Mouse (Mus musculus): Measurements from ENCODE around the gene Gm10718. TPM values are rescaled to one million over a fixed set of nuclear protein-coding genes. Genes with fewer than 3 reads are reported as not detected.
A peak's percentile ranks its signal among the peaks of the same experiment; 100 is the strongest.
"Not testable (repeated sequence)": the region's sequence is repeated elsewhere in the genome, so short reads cannot be mapped to it uniquely, and the experiment has no call there.

Gene Gm10718
- polyA plus RNA-seq (2015; fragmentation: Nextera tagmentation; extraction: Ambion mirVana) = 0.31 TPM in 1 of 2 replicates, not detected in the other

DNA sequence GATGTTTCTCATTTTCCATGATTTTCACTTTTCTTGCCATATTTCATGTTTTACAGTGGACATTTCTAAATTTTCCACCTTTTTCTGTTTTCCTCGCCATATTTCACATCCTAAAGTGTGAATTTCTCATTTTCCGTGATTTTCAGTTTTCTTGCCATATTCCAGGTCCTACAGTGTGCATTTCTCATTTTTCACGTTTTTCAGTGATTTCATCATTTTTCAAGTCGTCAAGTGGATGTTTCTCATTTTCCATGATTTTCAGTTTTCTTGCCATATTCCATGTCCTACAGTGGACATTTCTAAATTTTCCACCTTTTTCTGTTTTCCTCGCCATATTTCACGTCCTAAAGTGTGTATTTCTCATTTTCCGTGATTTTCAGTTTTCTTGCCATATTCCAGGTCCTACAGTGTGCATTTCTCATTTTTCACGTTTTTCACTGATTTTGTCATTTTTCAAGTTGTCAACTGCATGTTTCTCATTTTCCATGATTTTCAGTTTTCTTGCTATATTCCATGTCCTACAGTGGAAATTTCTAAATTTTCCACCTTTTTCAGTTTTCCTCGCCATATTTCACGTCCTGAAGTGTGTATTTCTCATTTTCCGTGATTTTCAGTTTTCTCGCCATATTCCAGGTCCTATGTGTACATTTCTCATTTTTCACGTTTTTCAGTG is at the start of gene Gm10718:
Gene Gm10718 (plus strand): TSS at position 236 of the 673 bp plus-strand sequence.
- 67% methylated on average over 9 of the region's 13 CpGs for WGBS (ENCODE audit: insufficient replicate concordance)
- not testable (repeated sequence) for H3K9me3 ChIP-seq (ENCODE audit: low read length); H3K27me3 ChIP-seq (ENCODE audit: insufficient read depth, low read length); H3K4me1 ChIP-seq (ENCODE audit: insufficient read depth); H3K4me3 ChIP-seq (ENCODE audit: low read depth, low read length); H3K36me3 ChIP-seq (replicated peaks; ENCODE audit: insufficient read depth, low read length); H3K27ac ChIP-seq (ENCODE audit: low read depth); H3K9ac ChIP-seq (replicated peaks); DNase-seq; ATAC-seq; H3K4me2 ChIP-seq (ENCODE audit: low read depth, low read length)

DNA sequence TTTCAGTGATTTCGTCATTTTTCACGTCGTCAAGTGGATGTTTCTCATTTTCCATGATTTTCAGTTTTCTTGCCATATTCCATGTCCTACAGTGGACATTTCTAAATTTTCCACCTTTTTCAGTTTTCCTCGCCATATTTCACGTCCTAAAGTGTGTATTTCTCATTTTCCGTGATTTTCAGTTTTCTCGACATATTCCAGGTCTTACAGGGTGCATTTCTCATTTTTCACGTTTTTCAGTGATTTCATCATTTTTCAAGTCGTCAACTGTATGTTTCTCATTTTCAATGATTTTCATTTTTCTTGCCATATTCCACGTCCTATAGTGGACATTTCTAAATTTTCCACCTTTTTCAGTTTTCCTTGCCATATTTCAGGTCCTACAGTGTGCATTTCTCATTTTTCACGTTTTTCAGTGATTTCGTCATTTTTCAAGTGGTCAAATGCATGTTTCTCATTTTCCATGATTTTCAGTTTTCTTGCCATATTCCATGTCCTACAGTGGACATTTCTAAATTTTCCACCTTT is 22.8 kb upstream of the Gm10718 start, which contains the start of gene Gm10722:
Gene Gm10722 (plus strand): TSS at position 478 of the 528 bp plus-strand sequence.
- 62% methylated on average over 12 of the region's 12 CpGs for WGBS (ENCODE audit: insufficient replicate concordance)
- not testable (repeated sequence) for ATAC-seq

DNA sequence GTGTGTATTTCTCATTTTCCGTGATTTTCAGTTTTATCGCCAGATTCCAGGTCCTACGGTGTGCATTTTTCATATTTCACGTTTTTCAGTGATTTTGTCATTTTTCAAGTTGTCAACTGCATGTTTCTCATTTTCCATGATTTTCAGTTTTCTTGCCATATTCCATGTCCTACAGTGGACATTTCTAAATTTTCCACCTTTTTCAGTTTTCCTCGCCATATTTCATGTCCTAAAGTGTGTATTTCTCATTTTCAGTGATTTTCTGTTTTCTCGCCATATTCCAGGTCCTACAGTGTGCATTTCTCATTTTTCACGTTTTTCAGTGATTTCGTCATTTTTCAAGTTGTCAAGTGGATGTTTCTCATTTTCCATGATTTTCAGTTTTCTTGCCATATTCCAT is 22.3 kb upstream of the Gm10718 start:
- not testable (repeated sequence) for DNase-seq; H3K27me3 ChIP-seq (ENCODE audit: insufficient read depth, low read length); H3K36me3 ChIP-seq (replicated peaks; ENCODE audit: insufficient read depth, low read length); H3K9me3 ChIP-seq (ENCODE audit: low read length); H3K27ac ChIP-seq (ENCODE audit: low read depth); H3K4me3 ChIP-seq (ENCODE audit: low read depth, low read length); ATAC-seq; H3K4me2 ChIP-seq (ENCODE audit: low read depth, low read length); H3K9ac ChIP-seq (replicated peaks); H3K4me1 ChIP-seq (ENCODE audit: insufficient read depth)
- 59% methylated on average over 8 of the region's 8 CpGs for WGBS (ENCODE audit: insufficient replicate concordance)

More for the DNA sequence above, 22.8 kb upstream of the Gm10718 start, which contains the start of gene Gm10722:
- peak; percentile 12 for DNase-seq
- H3K4me3 ChIP-seq (ENCODE audit: low read depth, low read length); H3K4me2 ChIP-seq (ENCODE audit: low read depth, low read length); H3K9ac ChIP-seq (replicated peaks); H3K4me1 ChIP-seq (ENCODE audit: insufficient read depth); H3K27me3 ChIP-seq (ENCODE audit: insufficient read depth, low read length); H3K9me3 ChIP-seq (ENCODE audit: low read length); H3K36me3 ChIP-seq (replicated peaks; ENCODE audit: insufficient read depth, low read length); H3K27ac ChIP-seq (ENCODE audit: low read depth): not testable (repeated sequence)

DNA sequence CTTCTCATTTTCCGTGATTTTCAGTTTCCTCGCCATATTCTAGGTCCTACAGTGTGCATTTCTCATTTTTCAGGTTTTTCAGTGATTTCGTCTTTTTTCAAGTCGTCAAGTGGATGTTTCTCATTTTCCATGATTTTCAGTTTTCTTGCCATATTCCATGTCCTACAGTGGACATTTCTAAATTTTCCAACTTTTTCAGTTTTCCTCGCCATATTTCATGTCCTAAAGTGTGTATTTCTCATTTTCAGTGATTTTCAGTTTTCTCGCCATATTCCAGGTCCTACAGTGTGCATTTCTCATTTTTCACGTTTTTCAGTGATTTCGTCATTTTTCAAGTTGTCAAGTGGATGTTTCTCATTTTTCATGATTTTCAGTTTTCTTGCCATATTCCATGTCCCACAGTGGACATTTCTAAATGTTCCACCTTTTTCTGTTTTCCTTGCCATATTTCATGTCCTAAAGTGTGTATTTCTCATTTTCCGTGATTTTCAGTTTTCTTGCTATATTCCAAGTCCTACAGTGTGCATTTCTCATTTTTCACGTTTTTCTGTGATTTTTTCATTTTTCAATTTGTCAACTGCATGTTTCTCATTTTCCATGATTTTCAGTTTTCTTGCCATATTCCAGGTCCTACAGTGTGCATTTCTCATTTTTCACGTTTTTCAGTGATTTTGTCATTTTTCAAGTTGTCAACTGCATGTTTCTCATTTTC is 21.2 kb upstream of the Gm10718 start:
- ATAC-seq (peak; percentile 72), DNase-seq (peak; percentile 13)
- H3K4me2 ChIP-seq (ENCODE audit: low read depth, low read length); H3K4me3 ChIP-seq (ENCODE audit: low read depth, low read length); H3K27ac ChIP-seq (ENCODE audit: low read depth); H3K9me3 ChIP-seq (ENCODE audit: low read length); H3K4me1 ChIP-seq (ENCODE audit: insufficient read depth); H3K36me3 ChIP-seq (replicated peaks; ENCODE audit: insufficient read depth, low read length); H3K9ac ChIP-seq (replicated peaks); H3K27me3 ChIP-seq (ENCODE audit: insufficient read depth, low read length): not testable (repeated sequence)
- TF ChIP-seq EP300 (IDR thresholded peaks at IDR 0.05; ENCODE audit: low read depth) (0 out of 2 replicates have a peak, but pooled peaks have one; percentile 8), CTCF (IDR thresholded peaks at IDR 0.05; ENCODE audit: low read depth) (peak; percentile 12; the same call in 1 of the 2 replicates)
- 48% methylated on average over 8 of the region's 11 CpGs for WGBS (ENCODE audit: insufficient replicate concordance)

DNA sequence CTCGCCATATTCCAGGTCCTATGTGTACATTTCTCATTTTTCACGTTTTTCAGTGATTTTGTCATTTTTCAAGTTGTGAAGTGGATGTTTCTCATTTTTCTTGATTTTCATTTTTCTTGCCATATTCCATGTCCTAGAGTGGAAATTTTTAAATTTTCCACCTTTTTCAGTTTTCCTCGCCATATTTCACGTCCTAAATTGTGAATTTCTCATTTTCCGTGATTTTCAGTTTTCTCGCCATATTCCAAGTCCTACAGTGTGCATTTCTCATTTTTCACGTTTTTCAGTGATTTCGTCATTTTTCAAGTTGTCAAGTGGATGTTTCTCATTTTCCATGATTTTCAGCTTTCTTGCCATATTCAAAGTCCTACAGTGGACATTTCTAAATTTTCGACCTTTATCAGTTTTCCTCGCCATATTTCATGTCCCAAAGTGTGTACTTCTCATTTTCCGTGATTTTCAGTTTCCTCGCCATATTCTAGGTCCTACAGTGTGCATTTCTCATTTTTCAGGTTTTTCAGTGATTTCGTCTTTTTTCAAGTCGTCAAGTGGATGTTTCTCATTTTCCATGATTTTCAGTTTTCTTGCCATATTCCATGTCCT is 20.5 kb upstream of the Gm10718 start, which contains the start of gene Gm11168:
Gene Gm11168 (plus strand): TSS at position 553 of the 603 bp plus-strand sequence.
- 65% methylated on average over 6 of the region's 14 CpGs for WGBS (ENCODE audit: insufficient replicate concordance)

DNA sequence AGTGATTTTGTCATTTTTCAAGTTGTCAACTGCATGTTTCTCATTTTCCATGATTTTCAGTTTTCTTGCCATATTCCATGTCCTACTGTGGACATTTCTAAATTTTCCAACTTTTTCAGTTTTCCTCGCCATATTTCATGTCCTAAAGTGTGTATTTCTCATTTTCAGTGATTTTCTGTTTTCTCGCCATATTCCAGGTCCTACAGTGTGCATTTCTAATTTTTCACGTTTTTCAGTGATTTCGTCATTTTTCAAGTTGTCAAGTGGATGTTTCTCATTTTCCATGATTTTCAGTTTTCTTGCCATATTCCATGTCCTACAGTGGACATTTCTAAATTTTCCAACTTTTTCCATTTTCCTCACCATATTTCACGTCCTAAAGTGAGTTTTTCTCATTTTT is 17.2 kb upstream of the Gm10718 start:
- ATAC-seq = not testable (repeated sequence)
- WGBS (ENCODE audit: insufficient replicate concordance) = 79% methylated on average over 1 of the region's 5 CpGs

More for the DNA sequence above, 20.5 kb upstream of the Gm10718 start, which contains the start of gene Gm11168:
- H3K27me3 ChIP-seq (ENCODE audit: insufficient read depth, low read length); H3K4me1 ChIP-seq (ENCODE audit: insufficient read depth); ATAC-seq; H3K9ac ChIP-seq (replicated peaks); H3K4me2 ChIP-seq (ENCODE audit: low read depth, low read length); H3K9me3 ChIP-seq (ENCODE audit: low read length); H3K4me3 ChIP-seq (ENCODE audit: low read depth, low read length); H3K36me3 ChIP-seq (replicated peaks; ENCODE audit: insufficient read depth, low read length); DNase-seq; H3K27ac ChIP-seq (ENCODE audit: low read depth): not testable (repeated sequence)

DNA sequence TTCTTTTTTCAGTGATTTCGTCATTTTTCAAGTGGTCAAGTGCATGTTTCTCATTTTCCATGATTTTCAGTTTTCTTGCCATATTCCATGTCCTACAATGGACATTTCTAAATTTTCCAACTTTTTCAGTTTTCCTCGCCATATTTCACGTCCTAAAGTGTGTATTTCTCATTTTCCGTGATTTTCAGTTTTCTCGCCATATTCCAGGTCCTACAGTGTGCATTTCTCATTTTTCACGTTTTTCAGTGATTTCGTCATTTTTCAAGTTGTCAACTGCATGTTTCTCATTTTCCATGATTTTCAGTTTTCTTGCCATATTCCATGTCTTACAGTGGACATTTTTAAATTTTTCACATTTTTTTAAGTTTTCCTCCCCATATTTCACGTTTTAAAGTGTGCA is 16.7 kb upstream of the Gm10718 start:
- H3K27ac ChIP-seq (ENCODE audit: low read depth); H3K9me3 ChIP-seq (ENCODE audit: low read length); H3K36me3 ChIP-seq (replicated peaks; ENCODE audit: insufficient read depth, low read length); H3K4me3 ChIP-seq (ENCODE audit: low read depth, low read length); H3K9ac ChIP-seq (replicated peaks); H3K4me1 ChIP-seq (ENCODE audit: insufficient read depth); H3K27me3 ChIP-seq (ENCODE audit: insufficient read depth, low read length); H3K4me2 ChIP-seq (ENCODE audit: low read depth, low read length); DNase-seq: not testable (repeated sequence)
- ATAC-seq = peak; percentile 54
- 61% methylated on average over 7 of the region's 8 CpGs for WGBS (ENCODE audit: insufficient replicate concordance)

More for the DNA sequence above, 17.2 kb upstream of the Gm10718 start:
- H3K9ac ChIP-seq (replicated peaks); H3K9me3 ChIP-seq (ENCODE audit: low read length); H3K27ac ChIP-seq (ENCODE audit: low read depth); DNase-seq; H3K36me3 ChIP-seq (replicated peaks; ENCODE audit: insufficient read depth, low read length); H3K4me3 ChIP-seq (ENCODE audit: low read depth, low read length); H3K4me1 ChIP-seq (ENCODE audit: insufficient read depth); H3K4me2 ChIP-seq (ENCODE audit: low read depth, low read length); H3K27me3 ChIP-seq (ENCODE audit: insufficient read depth, low read length): not testable (repeated sequence)

DNA sequence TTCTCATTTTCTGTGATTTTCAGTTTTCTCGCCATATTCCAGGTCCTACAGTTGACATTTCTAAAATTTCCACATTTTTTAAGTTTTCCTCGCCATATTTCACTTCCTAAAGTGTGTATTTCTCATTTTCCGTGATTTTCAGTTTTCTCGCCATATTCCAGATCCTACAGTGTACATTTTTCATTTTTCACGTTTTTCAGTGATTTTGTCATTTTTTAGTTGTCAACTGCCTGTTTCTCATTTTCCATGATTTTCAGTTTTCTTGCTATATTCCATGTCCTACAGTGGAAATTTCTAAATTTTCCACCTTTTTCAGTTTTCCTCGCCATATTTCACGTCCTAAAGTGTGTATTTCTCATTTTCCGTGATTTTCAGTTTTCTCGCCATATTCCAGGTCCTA is 16.1 kb upstream of the Gm10718 start:
- not testable (repeated sequence) for DNase-seq, ATAC-seq

DNA sequence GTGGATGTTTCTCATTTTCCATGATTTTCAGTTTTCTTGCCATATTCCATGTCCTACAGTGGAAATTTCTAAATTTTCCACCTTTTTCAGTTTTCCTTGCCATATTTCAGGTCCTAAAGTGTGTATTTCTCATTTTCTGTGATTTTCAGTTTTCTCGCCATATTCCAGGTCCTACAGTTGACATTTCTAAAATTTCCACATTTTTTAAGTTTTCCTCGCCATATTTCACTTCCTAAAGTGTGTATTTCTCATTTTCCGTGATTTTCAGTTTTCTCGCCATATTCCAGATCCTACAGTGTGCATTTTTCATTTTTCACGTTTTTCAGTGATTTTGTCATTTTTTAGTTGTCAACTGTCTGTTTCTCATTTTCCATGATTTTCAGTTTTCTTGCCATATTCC is 14.0 kb upstream of the Gm10718 start:
- H3K9me3 ChIP-seq (ENCODE audit: low read length); H3K4me2 ChIP-seq (ENCODE audit: low read depth, low read length); H3K4me3 ChIP-seq (ENCODE audit: low read depth, low read length); H3K27ac ChIP-seq (ENCODE audit: low read depth); DNase-seq; H3K4me1 ChIP-seq (ENCODE audit: insufficient read depth); H3K27me3 ChIP-seq (ENCODE audit: insufficient read depth, low read length); H3K36me3 ChIP-seq (replicated peaks; ENCODE audit: insufficient read depth, low read length); H3K9ac ChIP-seq (replicated peaks): not testable (repeated sequence)
- peak; percentile 14; the same call in 1 of the 2 replicates for ATAC-seq
- no CpG with 5 or more reads among the region's 5 CpGs for WGBS (ENCODE audit: insufficient replicate concordance)

More for the DNA sequence above, 16.1 kb upstream of the Gm10718 start:
- H3K4me2 ChIP-seq (ENCODE audit: low read depth, low read length); H3K27me3 ChIP-seq (ENCODE audit: insufficient read depth, low read length); H3K9ac ChIP-seq (replicated peaks); H3K27ac ChIP-seq (ENCODE audit: low read depth); H3K4me1 ChIP-seq (ENCODE audit: insufficient read depth); H3K36me3 ChIP-seq (replicated peaks; ENCODE audit: insufficient read depth, low read length); H3K9me3 ChIP-seq (ENCODE audit: low read length); H3K4me3 ChIP-seq (ENCODE audit: low read depth, low read length): not testable (repeated sequence)
- 73% methylated on average over 6 of the region's 9 CpGs for WGBS (ENCODE audit: insufficient replicate concordance)

Measured in liver, postnatal 0 days (tissue).